Mouse (Mus musculus) frontal cortex, postnatal 14 days (tissue): ENCODE data around the gene Pmm1.
A peak's percentile ranks its signal among the peaks of the same experiment; 100 is the strongest.

Experiments used
- DNase-seq, 2 experiments: peaks; one replicate each; pipeline ENCODE4 v3.0.0; 2022; ENCODE audit warnings: low spot score in 2 of 2

Pmm1 gene

DNA sequence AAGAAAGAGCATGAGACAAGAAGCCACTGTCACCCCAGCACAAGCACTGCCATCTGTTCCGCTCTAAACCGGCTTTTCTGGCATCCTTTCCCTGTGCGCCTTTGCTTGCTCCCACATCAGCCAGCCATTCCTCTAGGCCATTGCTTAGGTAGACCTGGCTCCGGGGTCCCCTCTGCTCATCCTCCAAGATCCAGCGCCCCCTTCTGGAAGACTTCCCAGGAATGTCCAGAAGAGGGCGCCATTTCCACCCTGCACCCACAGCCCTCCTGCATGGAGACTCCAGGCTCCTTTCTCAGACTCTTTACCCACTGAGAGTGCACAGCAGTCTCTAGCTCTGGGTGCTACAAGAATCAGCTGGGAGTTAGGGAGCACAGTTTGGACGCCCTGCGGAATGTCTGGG, 4.3 kb downstream of the Pmm1 start:
- no peak for DNase-seq

DNA sequence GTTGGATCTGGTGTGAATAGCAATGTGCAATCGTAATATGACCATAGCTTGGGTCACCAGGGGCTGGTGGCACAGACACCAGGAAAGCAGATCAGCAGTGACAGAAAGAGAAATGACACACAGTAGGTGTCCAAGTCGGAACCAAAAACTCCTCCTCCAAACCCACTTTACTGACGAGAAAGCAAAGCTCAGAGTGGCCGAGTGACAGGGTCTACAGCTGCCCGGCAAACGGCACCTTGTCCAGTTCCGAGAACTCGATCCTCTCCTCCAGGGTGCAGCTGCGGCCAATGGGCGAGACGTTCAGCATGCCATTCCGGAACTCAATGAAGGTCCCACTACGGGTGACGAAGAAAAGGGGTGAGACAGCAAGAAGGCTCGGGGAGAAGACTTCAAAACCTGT, 5.3 kb downstream of the Pmm1 start:
- no peak for DNase-seq

DNA sequence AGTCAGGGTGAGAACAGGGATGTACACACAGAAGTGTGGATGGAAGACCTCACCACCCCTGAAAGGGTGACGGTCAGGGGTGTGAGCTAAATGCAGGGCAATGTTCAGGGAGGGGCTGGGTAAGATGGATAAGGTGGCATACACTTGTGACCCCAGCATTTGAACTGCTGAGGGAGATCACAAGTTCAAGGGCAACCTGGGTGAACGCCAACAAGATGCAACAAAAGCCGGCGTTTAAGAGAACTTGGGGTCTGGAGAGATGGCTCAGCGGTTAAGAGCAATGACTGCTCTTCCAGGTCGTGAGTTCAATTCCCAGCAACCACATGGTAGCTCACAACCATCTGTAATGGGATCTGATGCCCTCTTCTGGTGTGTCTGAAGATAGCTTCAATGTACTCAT, 6.0 kb downstream of the Pmm1 start:
- no peak for DNase-seq

DNA sequence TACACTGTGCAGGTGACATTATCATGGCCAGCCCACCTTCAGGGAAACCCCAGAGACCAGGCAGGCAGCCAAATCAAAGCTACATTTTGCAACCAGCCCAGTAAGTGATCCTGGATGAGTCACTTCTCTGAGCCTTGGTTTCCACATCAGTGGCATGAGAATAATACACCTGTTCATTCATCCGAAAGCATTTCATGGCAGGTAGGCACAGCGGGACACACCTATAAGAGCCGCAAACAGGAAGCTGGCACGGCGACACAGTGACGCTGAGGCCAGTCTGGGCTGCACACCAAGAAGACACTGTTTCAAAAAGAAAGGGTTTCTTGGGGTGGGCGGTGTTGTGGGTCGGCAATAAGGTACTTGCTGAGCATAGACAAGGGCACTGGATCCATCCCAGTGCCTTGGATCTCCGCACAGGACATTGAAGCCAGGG, 6.6 kb downstream of the Pmm1 start:
- no peak for DNase-seq

DNA sequence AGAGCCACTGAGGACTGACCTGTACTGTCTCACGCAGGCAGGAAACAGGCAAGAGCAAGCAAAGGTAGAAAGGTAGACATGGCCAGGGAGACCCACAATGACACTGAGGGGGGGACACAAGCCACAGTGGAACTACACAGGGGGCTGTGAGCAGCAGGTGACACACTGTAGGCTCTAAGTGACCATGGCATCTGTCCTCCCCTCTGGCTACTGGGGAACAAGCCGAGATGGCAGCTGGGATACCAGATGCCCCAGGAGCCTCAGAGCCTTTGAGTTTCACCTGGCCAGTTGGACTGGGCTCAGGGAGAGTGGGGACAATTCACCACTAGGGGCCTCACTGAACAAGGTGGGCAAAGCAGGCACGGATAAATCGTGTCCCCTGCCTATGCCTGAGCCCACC, 8.4 kb downstream of the Pmm1 start:
- no peak for DNase-seq

GRCm38 (mm10) chr15:81951159-81951558, 9.6 kb downstream of the Pmm1 start:
- no peak for DNase-seq

DNA sequence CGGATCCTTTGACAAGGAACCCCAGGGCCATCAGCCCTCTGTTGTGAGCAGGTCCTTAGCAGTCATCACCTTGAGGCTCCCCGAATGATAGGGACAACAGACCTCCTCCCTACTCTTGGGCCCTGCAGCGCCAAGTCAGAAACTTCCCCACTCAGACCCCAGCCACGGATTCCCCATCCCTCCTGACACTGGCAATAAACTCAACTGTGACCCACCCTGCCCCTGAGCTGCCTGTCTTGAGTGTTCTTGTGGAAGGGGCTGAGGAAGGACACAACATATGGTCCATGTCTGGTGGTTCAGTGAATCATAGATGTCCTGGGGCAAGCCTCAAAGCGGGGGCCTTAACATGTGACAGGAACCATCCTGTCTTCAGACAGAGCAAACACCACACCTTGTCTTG, 10.0 kb downstream of the Pmm1 start:
- no peak for DNase-seq

- no peak for DNase-seq
Observed at GRCm38 (mm10) chr15:81949476-81950131, 11.1 kb downstream of the Pmm1 start.

DNA sequence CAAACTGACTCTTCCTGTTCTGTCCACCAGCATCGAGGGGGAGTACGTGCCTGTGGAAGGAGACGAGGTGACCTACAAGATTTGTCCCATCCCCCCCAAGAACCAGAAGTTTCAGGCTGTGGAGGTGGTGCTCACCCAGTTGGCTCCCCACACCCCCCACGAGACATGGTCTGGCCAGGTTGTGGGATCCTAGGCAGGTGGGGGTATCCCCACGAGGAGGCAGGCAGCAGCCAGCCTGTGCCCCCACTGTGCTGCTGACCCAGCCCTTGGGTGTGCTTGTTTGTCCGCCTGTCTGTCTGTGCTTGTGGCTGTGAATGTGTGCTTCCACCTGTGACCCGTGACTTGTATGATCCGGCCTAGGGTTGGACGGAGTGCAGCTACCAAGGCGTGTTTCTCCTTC, 11.7 kb downstream of the Pmm1 start:
- no peak for DNase-seq

- DNase-seq, result no peak
Observed at GRCm38 (mm10) chr15:81943176-81943749, 17.5 kb downstream of the Pmm1 start.

GRCm38 (mm10) chr15:81941010-81941409, 19.7 kb downstream of the Pmm1 start:
- no peak for DNase-seq

GRCm38 (mm10) chr15:81940219-81940618, 20.5 kb downstream of the Pmm1 start:
- DNase-seq, result no peak

- DNase-seq, result no peak
Observed at GRCm38 (mm10) chr15:81939774-81940173, 21.0 kb downstream of the Pmm1 start.

DNA sequence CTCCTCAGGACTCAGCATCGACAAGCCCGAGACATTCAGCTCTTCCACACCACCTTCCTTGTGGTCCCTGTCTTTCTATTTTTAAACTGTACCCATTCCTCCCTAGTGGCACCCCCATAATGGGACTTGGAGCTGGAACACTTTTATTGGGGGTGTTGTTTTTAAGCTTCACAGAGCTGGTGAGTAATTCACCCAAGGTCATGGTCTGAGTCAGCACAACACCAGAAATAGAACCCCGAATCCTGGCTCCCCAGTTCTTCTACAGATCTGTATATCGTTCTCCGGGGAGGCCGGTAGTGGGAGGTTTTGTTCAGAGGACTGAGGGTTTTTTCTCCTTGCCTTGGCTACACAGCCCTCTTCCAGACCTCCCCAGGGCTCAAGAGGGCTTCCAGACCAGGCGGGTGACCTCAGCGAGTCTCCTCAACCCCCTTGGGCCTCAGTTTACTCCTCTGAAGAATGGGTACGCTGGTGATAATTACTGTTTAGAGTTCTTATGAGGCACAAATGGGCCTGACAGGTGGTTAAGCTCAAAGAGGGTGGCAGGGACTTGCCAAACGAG, 21.5 kb downstream of the Pmm1 start:
- DNase-seq, result no peak

DNA sequence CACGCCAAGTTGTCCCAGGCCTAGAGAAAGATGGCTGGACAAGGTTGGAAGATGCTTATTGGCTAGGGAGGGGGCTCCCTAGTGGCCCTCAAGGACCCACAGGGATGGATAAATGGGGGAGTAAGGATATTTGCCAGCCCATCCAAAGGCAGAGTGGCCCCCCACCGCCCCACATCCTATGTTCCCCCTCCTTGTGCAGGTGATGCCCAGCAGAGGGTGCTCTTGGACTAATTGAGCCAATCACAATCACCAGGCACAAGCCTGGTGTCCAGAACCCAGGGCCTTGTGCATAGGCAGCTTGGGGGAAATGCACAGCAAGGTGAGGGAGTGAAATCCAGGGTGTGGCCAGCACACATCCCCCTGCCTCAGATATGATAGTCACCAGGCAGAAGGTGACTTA, 22.5 kb downstream of the Pmm1 start:
- no peak for DNase-seq

- peak; percentile 67 to 68 for DNase-seq
Observed at GRCm38 (mm10) chr15:81937098-81937972, 23.4 kb downstream of the Pmm1 start.

DNA sequence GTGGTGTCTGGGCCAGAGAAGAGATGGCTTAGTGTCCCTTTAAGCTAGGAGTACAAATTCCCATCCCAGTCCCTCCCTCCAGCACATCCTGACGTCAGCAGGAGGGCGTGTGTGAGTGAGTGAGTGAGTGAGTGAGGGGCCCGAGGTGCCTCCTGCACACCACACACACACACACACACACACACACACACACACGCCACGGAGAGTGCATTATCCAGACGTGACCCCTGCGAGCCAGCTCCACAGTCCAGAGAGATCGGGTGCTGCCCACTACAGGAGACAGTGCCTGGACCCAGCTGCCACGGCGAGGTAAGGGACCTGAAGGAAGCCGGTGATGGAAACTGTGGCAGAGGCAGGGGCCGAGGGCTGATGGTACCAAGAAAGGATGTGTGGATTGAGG, 24.1 kb downstream of the Pmm1 start, which contains the start of gene Csdc2:
TSS of gene Csdc2 (plus strand) at position 81 of the 400 bp plus-strand sequence.
- no peak for DNase-seq

DNA sequence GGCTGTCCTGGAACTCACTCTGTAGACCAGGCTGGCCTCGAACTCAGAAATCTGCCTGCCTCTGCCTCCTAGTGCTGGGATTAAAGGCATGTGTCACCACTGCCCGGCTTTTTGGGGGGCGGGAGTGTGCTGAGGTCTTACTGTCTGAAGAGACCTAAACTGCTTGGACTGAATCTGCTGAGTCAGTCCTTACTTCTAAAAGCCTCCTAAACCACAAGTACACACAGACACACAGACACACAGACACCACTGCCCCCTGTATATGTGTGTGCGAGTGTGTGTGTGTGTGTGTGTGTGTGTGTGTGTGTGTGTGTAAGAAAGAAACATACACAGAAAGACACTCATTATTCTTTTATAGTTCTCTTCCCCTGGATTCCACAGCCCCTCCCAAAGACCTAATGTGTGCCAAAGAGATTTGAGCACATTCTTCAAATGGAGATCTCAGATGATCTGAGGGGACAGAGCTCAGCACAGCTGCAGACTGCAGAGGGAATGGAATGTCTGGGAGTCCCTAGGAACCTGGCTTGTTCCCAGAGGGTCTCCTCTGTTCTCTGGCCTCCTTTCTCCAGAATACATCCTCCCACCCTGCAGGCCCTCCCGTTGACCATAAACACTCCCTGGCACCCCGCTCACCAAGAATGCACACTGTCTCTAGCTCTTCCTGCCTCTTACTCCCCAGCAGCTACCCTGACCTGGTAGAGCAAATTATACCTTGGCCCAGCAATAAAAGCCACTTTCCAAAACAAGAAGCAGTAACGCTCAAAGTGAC, 24.7 kb downstream of the Pmm1 start:
- DNase-seq, result no peak

- DNase-seq, result no peak
Observed at GRCm38 (mm10) chr15:81933986-81934385, 26.7 kb downstream of the Pmm1 start.

DNA sequence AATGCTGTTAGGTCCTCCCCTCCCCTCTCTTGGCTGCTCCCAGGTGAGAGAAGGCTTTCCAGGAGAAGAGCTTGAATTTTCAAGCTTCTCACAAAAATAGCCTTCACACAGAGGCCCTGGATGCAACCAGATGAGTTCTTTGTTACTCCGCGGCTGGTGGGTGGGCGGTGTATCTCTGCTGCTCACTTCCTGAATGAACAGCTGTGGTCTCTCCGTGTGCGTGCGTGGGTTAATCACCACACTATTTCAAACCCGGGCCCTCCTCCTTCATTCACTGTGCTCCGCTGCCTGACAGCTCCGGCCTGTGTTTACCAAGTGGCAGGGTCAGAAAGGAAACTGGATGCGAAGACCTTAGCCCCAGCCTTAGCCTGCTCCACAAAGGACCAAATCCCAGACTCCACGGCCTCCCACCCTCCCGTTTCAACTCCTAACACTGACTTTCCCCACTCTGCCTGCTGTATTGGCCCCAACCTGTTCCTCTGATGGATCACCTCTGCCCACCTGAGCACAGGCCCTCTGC, 27.7 kb downstream of the Pmm1 start:
- DNase-seq, result no peak

- DNase-seq, result no peak
Observed at GRCm38 (mm10) chr15:81928277-81928676, 32.5 kb downstream of the Pmm1 start.
